ENCODE assay signal across 19 mouse cellular contexts in genomic region chr19:35493721-35494120, GRCm38 (mm10).
A peak's percentile ranks its signal among the peaks of the same experiment; 100 is the strongest.
DNase-seq lines count a peak whose midpoint lies in the region; ATAC-seq and TF ChIP-seq lines count a peak whose summit lies in the region.
"Had no signal": no experiment of that assay in that cellular context is flagged by ENCODE, and none has a peak within 500 bp of the region (broad histone marks: within the 10 kb centered on the region; RNA-seq: fewer than 3 reads in every experiment).

No protein-coding gene starts in this region.

- peak; percentile 26 for DNase-seq in embryonic facial prominence, embryonic 11.5 days (ENCODE audit: low spot score)
- no peak for DNase-seq in embryonic facial prominence, embryonic 10.5 days (ENCODE audit: low spot score)
- DNase-seq in limb, embryonic 10.5 days (ENCODE audit: low spot score), result no peak
- DNase-seq in lung, postnatal 0 days (ENCODE audit: low spot score), result peak; percentile 50
- DNase-seq in lung, postnatal 25 days (ENCODE audit: low spot score), result no peak
- peak; percentile 63 for DNase-seq in limb, embryonic 14.5 days (ENCODE audit: low spot score)
- no peak for DNase-seq in adrenal gland, postnatal 4 days (ENCODE audit: low spot score in 2 of 2)
- DNase-seq: adrenal gland, postnatal 10 days; cerebellum, adult 18-20 months; cerebellum, adult 9-11 months; cerebellum, postnatal 36 days; gastrocnemius, postnatal 36 days; heart, adult 11 months; heart, postnatal 10 days had no signal

- no peaks in the 10 kb centered on the region for H3K4me1 ChIP-seq in embryonic facial prominence, embryonic 11.5 days (ENCODE audit: control insufficient read depth, insufficient read depth, low read length)
- H3K4me1 ChIP-seq in embryonic facial prominence, embryonic 10.5 days, result no peaks in the 10 kb centered on the region
- H3K4me1 ChIP-seq in limb, embryonic 13.5 days, result no peaks in the 10 kb centered on the region
- H3K4me1 ChIP-seq in limb, embryonic 10.5 days, result no peaks in the 10 kb centered on the region
- H3K4me1 ChIP-seq in lung, postnatal 0 days (ENCODE audit: insufficient read depth, low read depth, low read length), result no peaks in the 10 kb centered on the region
- H3K4me1 ChIP-seq in limb, embryonic 14.5 days (ENCODE audit: control insufficient read depth, insufficient read depth, low read length), result no peaks in the 10 kb centered on the region
- H3K4me1 ChIP-seq: embryonic facial prominence, embryonic 13.5 days; heart, embryonic 13.5 days had no signal

- H3K4me3 ChIP-seq in embryonic facial prominence, embryonic 11.5 days (ENCODE audit: low read depth, low read length), result no peak overlapping the region
- H3K4me3 ChIP-seq in embryonic facial prominence, embryonic 10.5 days, result no peak overlapping the region
- no peak overlapping the region for H3K4me3 ChIP-seq in limb, embryonic 13.5 days
- H3K4me3 ChIP-seq in limb, embryonic 10.5 days, result no peak overlapping the region
- no peak overlapping the region for H3K4me3 ChIP-seq in lung, postnatal 0 days (ENCODE audit: low read depth, low read length)
- no peak overlapping the region for H3K4me3 ChIP-seq in limb, embryonic 14.5 days (replicated peaks; ENCODE audit: low read length)
- H3K4me3 ChIP-seq: embryonic facial prominence, embryonic 13.5 days; heart, embryonic 13.5 days had no signal

- whole genome bisulfite sequencing in embryonic facial prominence, embryonic 11.5 days, result 60% methylated on average over 4 of the region's 4 CpGs
- 71% methylated on average over 4 of the region's 4 CpGs for WGBS in embryonic facial prominence, embryonic 10.5 days
- WGBS in limb, embryonic 13.5 days, result 37% methylated on average over 4 of the region's 4 CpGs
- WGBS in limb, embryonic 10.5 days, result 75% methylated on average over 4 of the region's 4 CpGs
- 50% methylated on average over 4 of the region's 4 CpGs for WGBS in lung, postnatal 0 days
- WGBS in limb, embryonic 14.5 days, result 39% methylated on average over 4 of the region's 4 CpGs

- H3K4me2 ChIP-seq in embryonic facial prominence, embryonic 11.5 days (ENCODE audit: low read depth, low read length), result no peak overlapping the region
- no peak overlapping the region for H3K4me2 ChIP-seq in limb, embryonic 13.5 days (replicated peaks)
- no peak overlapping the region for H3K4me2 ChIP-seq in lung, postnatal 0 days (replicated peaks; ENCODE audit: low read depth, low read length)
- no peak overlapping the region for H3K4me2 ChIP-seq in limb, embryonic 14.5 days (replicated peaks; ENCODE audit: low read depth, low read length, severe bottlenecking)
- H3K4me2 ChIP-seq: embryonic facial prominence, embryonic 13.5 days; heart, embryonic 13.5 days; hindbrain, embryonic 14.5 days had no signal

- TF ChIP-seq CTCF in lung, postnatal 0 days (IDR thresholded peaks at IDR 0.05), result no peak

- no peak for TF ChIP-seq EP300 in lung, postnatal 0 days (IDR thresholded peaks at IDR 0.05)

- H3K27ac ChIP-seq in embryonic facial prominence, embryonic 11.5 days (replicated peaks; ENCODE audit: low read depth, low read length), result no peak overlapping the region
- no peak overlapping the region for H3K27ac ChIP-seq in embryonic facial prominence, embryonic 10.5 days (replicated peaks)
- H3K27ac ChIP-seq in limb, embryonic 13.5 days, result no peak overlapping the region
- H3K27ac ChIP-seq in limb, embryonic 10.5 days, result no peak overlapping the region
- no peak overlapping the region for H3K27ac ChIP-seq in lung, postnatal 0 days (ENCODE audit: low read length)
- no peak overlapping the region for H3K27ac ChIP-seq in limb, embryonic 14.5 days (replicated peaks; ENCODE audit: low read depth, low read length)
- H3K27ac ChIP-seq: embryonic facial prominence, embryonic 13.5 days; heart, embryonic 13.5 days; hindbrain, embryonic 14.5 days had no signal

- H3K36me3 ChIP-seq in embryonic facial prominence, embryonic 11.5 days (replicated peaks; ENCODE audit: control insufficient read depth, insufficient read depth, low read depth, low read length), result no peaks in the 10 kb centered on the region
- no peaks in the 10 kb centered on the region for H3K36me3 ChIP-seq in embryonic facial prominence, embryonic 10.5 days (replicated peaks)
- no peaks in the 10 kb centered on the region for H3K36me3 ChIP-seq in limb, embryonic 13.5 days
- H3K36me3 ChIP-seq in limb, embryonic 10.5 days, result no peaks in the 10 kb centered on the region
- no peaks in the 10 kb centered on the region for H3K36me3 ChIP-seq in lung, postnatal 0 days (ENCODE audit: insufficient read depth, low read length)
- no peaks in the 10 kb centered on the region for H3K36me3 ChIP-seq in limb, embryonic 14.5 days (ENCODE audit: control insufficient read depth, insufficient read depth, low read length)
- H3K36me3 ChIP-seq: embryonic facial prominence, embryonic 13.5 days; heart, embryonic 13.5 days had no signal

- ATAC-seq in embryonic facial prominence, embryonic 11.5 days (replicated peaks; ENCODE audit: insufficient number of reproducible peaks, low FRiP score, low TSS enrichment, low read depth), result no peak
- peak; percentile 75 for ATAC-seq in limb, embryonic 13.5 days (ENCODE audit: low FRiP score, low read depth)
- no peak for ATAC-seq in lung, postnatal 0 days
- ATAC-seq in limb, embryonic 14.5 days (ENCODE audit: low FRiP score, low read depth), result no peak
- ATAC-seq: forebrain, embryonic 14.5 days had no signal

- no peak for TF ChIP-seq POLR2A in limb, embryonic 14.5 days (IDR thresholded peaks at IDR 0.05; ENCODE audit: borderline replicate concordance, extremely low read depth, insufficient read depth, insufficient read length)

- H3K9ac ChIP-seq in embryonic facial prominence, embryonic 11.5 days (replicated peaks; ENCODE audit: low read length), result no peak overlapping the region
- H3K9ac ChIP-seq in limb, embryonic 13.5 days, result no peak overlapping the region
- H3K9ac ChIP-seq in lung, postnatal 0 days (replicated peaks; ENCODE audit: low read depth), result no peak overlapping the region
- H3K9ac ChIP-seq in limb, embryonic 14.5 days (ENCODE audit: low read depth, low read length, severe bottlenecking), result no peak overlapping the region
- H3K9ac ChIP-seq: embryonic facial prominence, embryonic 13.5 days; heart, embryonic 13.5 days; hindbrain, embryonic 14.5 days had no signal

- H3K27me3 ChIP-seq in embryonic facial prominence, embryonic 11.5 days (ENCODE audit: control insufficient read depth, insufficient read depth, low read length), result no peaks in the 10 kb centered on the region
- H3K27me3 ChIP-seq in embryonic facial prominence, embryonic 10.5 days (replicated peaks; ENCODE audit: low read depth, poor library complexity, severe bottlenecking), result no peaks in the 10 kb centered on the region
- no peaks in the 10 kb centered on the region for H3K27me3 ChIP-seq in limb, embryonic 13.5 days
- H3K27me3 ChIP-seq in limb, embryonic 10.5 days (ENCODE audit: low read depth, poor library complexity, severe bottlenecking), result no peaks in the 10 kb centered on the region
- no peaks in the 10 kb centered on the region for H3K27me3 ChIP-seq in lung, postnatal 0 days (replicated peaks; ENCODE audit: insufficient read depth, low read length)
- H3K27me3 ChIP-seq in limb, embryonic 14.5 days (ENCODE audit: control insufficient read depth, insufficient read depth, low read length), result no peaks in the 10 kb centered on the region
- H3K27me3 ChIP-seq: embryonic facial prominence, embryonic 13.5 days; heart, embryonic 13.5 days had no signal

- H3K9me3 ChIP-seq in embryonic facial prominence, embryonic 11.5 days (replicated peaks; ENCODE audit: control insufficient read depth, low read length), result no peaks in the 10 kb centered on the region
- H3K9me3 ChIP-seq in embryonic facial prominence, embryonic 10.5 days, result no peaks in the 10 kb centered on the region
- H3K9me3 ChIP-seq in limb, embryonic 13.5 days, result no peaks in the 10 kb centered on the region
- H3K9me3 ChIP-seq in limb, embryonic 10.5 days (replicated peaks), result no peaks in the 10 kb centered on the region
- no peaks in the 10 kb centered on the region for H3K9me3 ChIP-seq in lung, postnatal 0 days (ENCODE audit: low read length)
- no peaks in the 10 kb centered on the region for H3K9me3 ChIP-seq in limb, embryonic 14.5 days (ENCODE audit: control insufficient read depth, low read length)
- H3K9me3 ChIP-seq: embryonic facial prominence, embryonic 13.5 days; heart, embryonic 13.5 days had no signal

Comparison
In these comparisons a context has a peak if more than half of its experiments do, and no peak if none do; other contexts are left out.
1. DNase-seq: peak in embryonic facial prominence, embryonic 11.5 days (single experiment), lung, postnatal 0 days (single experiment) and limb, embryonic 14.5 days (single experiment); none in embryonic facial prominence, embryonic 10.5 days (single experiment), limb, embryonic 10.5 days (single experiment), lung, postnatal 25 days (single experiment) and adrenal gland, postnatal 4 days (0 of 2).